ENCODE assay signal across 11 mouse cellular contexts in genomic region chr16:70608358-70608757, GRCm38 (mm10).
"Had no signal": no experiment of that assay in that cellular context is flagged by ENCODE, and none has a peak within 500 bp of the region (broad histone marks: within the 10 kb centered on the region; RNA-seq: fewer than 3 reads in every experiment).

No protein-coding gene starts in this region.

- ATAC-seq: liver, postnatal 0 days; lung, postnatal 0 days; midbrain, embryonic 15.5 days had no signal

- DNase-seq: kidney, adult 11 months; kidney, adult 8-10 months; kidney, postnatal 10 days; kidney, postnatal 36 days; layer of hippocampus, postnatal 36 days; liver, postnatal 0 days; lung, embryonic 14.5 days; right cerebral cortex, postnatal 4 days; thymus, postnatal 25 days had no signal
